Mouse (Mus musculus): ENCODE measurements around the gene Fam83e.

- no peak for TF ChIP-seq POLR2A (IDR thresholded peaks at IDR 0.05; ENCODE audit: low read depth, low read length)
- TF ChIP-seq CTCF (IDR thresholded peaks at IDR 0.05; ENCODE audit: extremely low read depth, insufficient read length, insufficient replicate concordance, low read depth, low read length): no peak
These were observed 7.6 kb upstream of the Fam83e start for GRCm38 (mm10) chr7:45713396-45713795.

Measured in small intestine, adult 2 months (tissue).